ENCODE assay signal across 10 mouse cellular contexts in the genomic region with DNA sequence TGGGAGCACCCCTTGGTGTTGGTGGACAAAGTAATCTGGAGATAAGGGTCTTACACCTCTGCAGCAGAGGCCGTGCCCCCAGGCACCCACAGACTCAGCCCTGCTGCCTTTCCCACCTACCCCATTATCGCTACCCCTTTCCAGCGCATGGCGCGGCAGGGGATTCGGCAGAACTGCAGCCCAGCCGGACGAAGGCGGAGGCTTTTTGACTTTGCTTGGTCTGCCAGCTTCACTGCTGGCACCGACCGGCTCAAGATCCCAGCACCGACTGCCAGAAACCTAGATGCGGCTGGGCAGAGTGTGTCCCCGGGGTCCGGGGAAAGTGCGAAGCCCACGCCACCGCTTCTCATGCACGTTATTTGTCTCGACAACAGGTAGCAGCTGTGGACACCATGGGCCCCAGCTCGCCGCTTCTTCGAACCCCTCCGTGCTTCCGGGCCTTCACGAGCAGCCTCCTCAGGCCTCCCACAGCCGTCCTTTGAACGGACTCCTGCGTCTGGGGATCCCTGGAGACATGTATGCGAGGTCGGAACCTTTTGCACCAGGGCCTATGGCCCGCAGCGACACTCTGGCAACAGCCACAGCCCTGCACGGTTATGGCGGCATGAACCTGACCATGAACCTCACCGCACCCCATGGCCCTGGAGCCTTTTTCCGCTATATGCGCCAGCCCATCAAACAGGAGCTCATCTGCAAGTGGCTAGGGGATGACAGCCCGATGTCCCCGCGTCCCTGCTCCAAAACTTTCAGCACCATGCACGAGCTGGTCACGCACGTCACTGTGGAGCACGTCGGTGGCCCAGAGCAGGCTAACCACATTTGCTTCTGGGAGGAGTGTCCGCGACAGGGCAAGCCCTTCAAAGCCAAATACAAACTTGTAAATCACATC. TPM values are rescaled to one million over a fixed set of nuclear protein-coding genes. Genes with fewer than 3 reads are reported as not detected.
A peak's percentile ranks its signal among the peaks of the same experiment; 100 is the strongest.
DNase-seq lines count a peak whose midpoint lies in the region; ATAC-seq lines count a peak whose summit lies in the region.
"Had no signal": no experiment of that assay in that cellular context is flagged by ENCODE, and none has a peak within 500 bp of the region (broad histone marks: within the 10 kb centered on the region; RNA-seq: fewer than 3 reads in every experiment).

No protein-coding gene starts in this region.

- H3K4me2 ChIP-seq in forebrain, embryonic 16.5 days (ENCODE audit: low read length), result peak overlapping the region; percentile 48
- H3K4me2 ChIP-seq in midbrain, embryonic 14.5 days (ENCODE audit: low read length), result peak overlapping the region; percentile 59
- H3K4me2 ChIP-seq: stomach, embryonic 15.5 days had no signal

- H3K9me3 ChIP-seq in heart, embryonic 10.5 days, result no peaks in the 10 kb centered on the region
- no peaks in the 10 kb centered on the region for H3K9me3 ChIP-seq in forebrain, embryonic 16.5 days (ENCODE audit: control insufficient read depth, low read length)
- H3K9me3 ChIP-seq in midbrain, embryonic 14.5 days (ENCODE audit: control insufficient read depth, low read length), result no peaks in the 10 kb centered on the region
- H3K9me3 ChIP-seq: stomach, embryonic 15.5 days had no signal

- intact Hi-C loops in heart, postnatal 25 days (cut with DNase I), result no loop called here

- peaks cover 14% of the 10 kb centered on the region; the same call in 1 of the 2 replicates for H3K4me1 ChIP-seq in heart, embryonic 10.5 days
- peaks cover 15% of the 10 kb centered on the region for H3K4me1 ChIP-seq in forebrain, embryonic 16.5 days (replicated peaks; ENCODE audit: control insufficient read depth, insufficient read depth, low read length)
- 0 out of 2 replicates have a peak, but pooled peaks cover 6% of the 10 kb centered on the region for H3K4me1 ChIP-seq in midbrain, embryonic 14.5 days (ENCODE audit: control insufficient read depth, insufficient read depth, low read length)

- H3K9ac ChIP-seq in forebrain, embryonic 16.5 days (replicated peaks; ENCODE audit: low read depth, low read length), result peak overlapping the region; percentile 51
- peak overlapping the region; percentile 65 for H3K9ac ChIP-seq in midbrain, embryonic 14.5 days (replicated peaks; ENCODE audit: low read length)
- H3K9ac ChIP-seq: stomach, embryonic 15.5 days had no signal

- 0 out of 2 replicates have a peak, but pooled peaks have one; percentile 16 for ATAC-seq in forebrain, embryonic 16.5 days
- ATAC-seq in midbrain, embryonic 14.5 days (ENCODE audit: low FRiP score, low TSS enrichment), result no peak

- H3K27ac ChIP-seq in heart, embryonic 10.5 days, result no peak overlapping the region
- H3K27ac ChIP-seq in forebrain, embryonic 16.5 days (ENCODE audit: low read length), result peak overlapping the region; percentile 83
- peak overlapping the region; percentile 84 for H3K27ac ChIP-seq in midbrain, embryonic 14.5 days (replicated peaks; ENCODE audit: low read depth, low read length)
- H3K27ac ChIP-seq: stomach, embryonic 15.5 days had no signal

- DNase-seq in heart, embryonic 10.5 days (ENCODE audit: low spot score), result peak; percentile 76
- no peak for DNase-seq in heart, postnatal 25 days (ENCODE audit: low spot score)
- peak; percentile 75 for DNase-seq in cerebellum, adult 8-10 months
- DNase-seq in midbrain, embryonic 14.5 days, result no peak
- DNase-seq in testis, postnatal 14 days (ENCODE audit: low spot score), result no peak
- DNase-seq in layer of hippocampus, adult 9-11 months, result no peak
- DNase-seq in layer of hippocampus, postnatal 10 days (ENCODE audit: low spot score in 2 of 2), result no peak
- DNase-seq: adrenal gland, postnatal 14 days had no signal

- H3K36me3 ChIP-seq in heart, embryonic 10.5 days, result no peaks in the 10 kb centered on the region
- no peaks in the 10 kb centered on the region for H3K36me3 ChIP-seq in forebrain, embryonic 16.5 days (ENCODE audit: control insufficient read depth, insufficient read depth)
- H3K36me3 ChIP-seq in midbrain, embryonic 14.5 days (ENCODE audit: control insufficient read depth, insufficient read depth, low read length), result no peaks in the 10 kb centered on the region
- H3K36me3 ChIP-seq: stomach, embryonic 15.5 days had no signal

- 0 out of 2 replicates have a peak overlapping the region, but pooled peaks have one; percentile 15 for H3K4me3 ChIP-seq in heart, embryonic 10.5 days
- peak overlapping the region; percentile 26 for H3K4me3 ChIP-seq in forebrain, embryonic 16.5 days (replicated peaks; ENCODE audit: low read length)
- H3K4me3 ChIP-seq in midbrain, embryonic 14.5 days (replicated peaks; ENCODE audit: low read depth, low read length), result peak overlapping the region; percentile 45
- H3K4me3 ChIP-seq: stomach, embryonic 15.5 days had no signal

- under 1% methylated on average over 48 of the region's 48 CpGs for WGBS in heart, embryonic 10.5 days
- WGBS in forebrain, embryonic 16.5 days, result 3% methylated on average over 48 of the region's 48 CpGs
- under 1% methylated on average over 48 of the region's 48 CpGs for WGBS in midbrain, embryonic 14.5 days

- peaks cover 98% of the 10 kb centered on the region for H3K27me3 ChIP-seq in heart, embryonic 10.5 days (ENCODE audit: insufficient read depth, poor library complexity, severe bottlenecking)
- peaks cover 62% of the 10 kb centered on the region for H3K27me3 ChIP-seq in forebrain, embryonic 16.5 days (replicated peaks; ENCODE audit: control insufficient read depth, insufficient read depth, low read length)
- H3K27me3 ChIP-seq in midbrain, embryonic 14.5 days (ENCODE audit: control insufficient read depth, insufficient read depth, low read length), result peaks cover 72% of the 10 kb centered on the region

RNA-seq across cellular contexts. Expression of gene Zic1, which starts 13.0 kb away (rescaled TPM):
- not detected in 2 replicates for polyA plus RNA-seq in heart, embryonic 10.5 days (2016; fragmentation: Nextera tagmentation; extraction: Ambion mirVana)
- total RNA-seq in heart, postnatal 25 days (2021), result not detected
- polyA plus RNA-seq in forebrain, embryonic 16.5 days (2015; fragmentation: Nextera tagmentation; extraction: Ambion mirVana), result 4.5 and 8.0 TPM in 2 replicates
- 17.8 and 18.5 TPM in 2 replicates for polyA plus RNA-seq in midbrain, embryonic 14.5 days (2014; fragmentation: Nextera tagmentation; extraction: Ambion mirVana)
- total RNA-seq in layer of hippocampus, postnatal 10 days (2021), result 10 to 100 TPM; 16.7 to 25.1 TPM
- total RNA-seq: adrenal gland, postnatal 14 days had no signal

RNA-seq across cellular contexts. Expression of gene Zic4, which starts 16.4 kb away (rescaled TPM):
- 0.13 TPM in 1 of 2 replicates, not detected in the other for polyA plus RNA-seq in heart, embryonic 10.5 days (2016; fragmentation: Nextera tagmentation; extraction: Ambion mirVana)
- total RNA-seq in heart, postnatal 25 days (2021), result not detected
- polyA plus RNA-seq in forebrain, embryonic 16.5 days (2015; fragmentation: Nextera tagmentation; extraction: Ambion mirVana), result 28.3 and 47.6 TPM in 2 replicates
- polyA plus RNA-seq in midbrain, embryonic 14.5 days (2014; fragmentation: Nextera tagmentation; extraction: Ambion mirVana), result 32.4 and 49.1 TPM in 2 replicates
- 1 to 10 TPM; 7.1 to 7.5 TPM for total RNA-seq in layer of hippocampus, postnatal 10 days (2021)
- total RNA-seq: adrenal gland, postnatal 14 days had no signal

Comparison
In these comparisons a context has a peak if more than half of its experiments do, and no peak if none do; other contexts are left out.
1. DNase-seq: peak in heart, embryonic 10.5 days (single experiment) and cerebellum, adult 8-10 months (single experiment); none in heart, postnatal 25 days (single experiment), midbrain, embryonic 14.5 days (single experiment), testis, postnatal 14 days (single experiment), layer of hippocampus, adult 9-11 months (single experiment) and layer of hippocampus, postnatal 10 days (0 of 2).
2. RNA of gene Zic4, which starts 16.4 kb away (polyA plus RNA-seq): 32.4 to 49.1 TPM in midbrain, embryonic 14.5 days and 28.3 to 47.6 TPM in forebrain, embryonic 16.5 days; 0.13 TPM in heart, embryonic 10.5 days; every median in the first group is over 10 times any median in the second.
3. Peak in every context shown above with its lines, with median percentiles within 50 percentile points of each other: H3K4me3 ChIP-seq.